Mouse (Mus musculus) embryonic facial prominence, embryonic 10.5 days (tissue): ENCODE data around the gene Cby1. TPM values are rescaled to one million over a fixed set of nuclear protein-coding genes. Genes with fewer than 3 reads are reported as not detected.
A peak's percentile ranks its signal among the peaks of the same experiment; 100 is the strongest.

ENCODE experiments used
- DNase-seq: peaks from one replicate; pipeline ENCODE4 v3.0.0-alpha.2; 2017; ENCODE audit warnings: low spot score
- H3K27ac ChIP-seq: fragments of 300-500 bp; sonication (generic); replicated peaks from 2 replicates; pipeline ENCODE4 v1.5.1; 2016; ENCODE audit warnings: mild to moderate bottlenecking
- H3K27me3 ChIP-seq: fragments of 300-500 bp; sonication (generic); replicated peaks from 2 replicates; pipeline ENCODE4 v1.6.1; 2016; ENCODE audit warnings: low read depth, mild to moderate bottlenecking; ENCODE audit not compliant: poor library complexity, severe bottlenecking
- H3K36me3 ChIP-seq: fragments of 300-500 bp; sonication (generic); replicated peaks from 2 replicates; pipeline ENCODE4 v1.6.1; 2016; ENCODE audit warnings: mild to moderate bottlenecking, moderate library complexity
- H3K4me1 ChIP-seq: fragments of 300-500 bp; sonication (generic); 2 replicates; pipeline ENCODE4 v1.6.1; 2016
- H3K4me3 ChIP-seq: fragments of 300-500 bp; sonication (generic); 2 replicates; pipeline ENCODE4 v1.5.1; 2016; ENCODE audit warnings: mild to moderate bottlenecking, moderate library complexity
- H3K9me3 ChIP-seq: fragments of 300-500 bp; sonication (generic); 2 replicates; pipeline ENCODE4 v1.6.1; 2016; ENCODE audit warnings: mild to moderate bottlenecking
- WGBS: fragments of 180-500 bp; shearing (Covaris S2); methylation state at CpG from one replicate; pipeline ENCODE4 v1.1.7; 2016; 5-methylcytosine and 5-hydroxymethylcytosine counted together
- polyA plus RNA-seq: library from polyadenylated mRNA; unstranded; fragments of >200 nt; fragmentation: Nextera tagmentation; extraction: Ambion mirVana; gene quantifications from 2 replicates; pipeline ENCODE4 v1.2.1, GENCODE M21; 2016

Gene Cby1
- polyA plus RNA-seq, 1 experiment from 2014 or later: 69.6 TPM

DNA sequence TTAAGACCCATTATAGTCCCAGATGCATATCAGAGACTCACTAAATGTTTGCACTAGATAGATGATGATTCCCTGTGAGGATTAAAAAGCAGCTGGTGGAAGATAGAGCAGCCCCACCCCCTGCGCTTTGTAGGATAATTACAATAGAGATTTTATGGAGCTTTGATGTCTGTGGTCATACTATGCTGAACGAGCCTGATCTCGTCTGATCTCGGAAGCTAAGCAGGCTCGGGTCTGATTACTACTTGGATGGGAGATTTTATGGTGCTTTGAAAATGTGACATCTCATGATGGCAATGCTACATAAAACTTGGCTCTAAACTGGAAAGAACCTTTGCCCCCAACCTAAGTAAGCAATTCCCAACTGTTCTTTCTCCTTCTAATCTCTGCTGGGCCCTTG lies 33.3 kb downstream of the Cby1 start:
- peak overlapping the region; percentile 97; the same call in 1 of the 2 replicates for H3K4me3 ChIP-seq
- peaks cover 36% of the 10 kb centered on the region for H3K36me3 ChIP-seq
- no peak for DNase-seq
- peaks cover 55% of the 10 kb centered on the region for H3K4me1 ChIP-seq
- H3K27ac ChIP-seq: no peak overlapping the region
- no peaks in the 10 kb centered on the region for H3K9me3 ChIP-seq
- no peaks in the 10 kb centered on the region for H3K27me3 ChIP-seq
- 92% methylated on average over 5 of the region's 5 CpGs for WGBS

DNA sequence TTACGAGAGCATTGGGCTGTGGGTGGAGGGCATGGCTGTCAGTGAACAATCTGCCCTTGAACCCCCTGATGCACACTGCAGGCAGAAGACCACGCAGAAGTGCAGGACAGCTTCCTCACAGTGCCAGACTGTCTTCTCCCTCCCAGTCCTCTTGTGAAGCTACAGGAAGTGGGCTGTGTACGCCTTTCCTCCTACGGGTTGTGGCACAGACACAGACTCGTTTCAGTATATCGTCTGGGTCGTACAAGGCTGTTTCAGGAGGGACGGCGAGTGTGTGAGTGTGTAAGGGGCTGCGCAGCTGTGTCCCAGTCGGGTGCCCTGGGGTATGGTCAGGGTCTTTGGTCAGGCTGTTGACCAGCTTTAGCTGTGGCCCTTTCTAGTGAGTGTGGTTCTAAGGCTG lies 34.7 kb downstream of the Cby1 start:
- Histone ChIP-seq H3K27ac (no peak overlapping the region), H3K4me3 (peak overlapping the region; percentile 21; the same call in 1 of the 2 replicates), H3K36me3 (peaks cover 44% of the 10 kb centered on the region), H3K27me3 (no peaks in the 10 kb centered on the region), H3K4me1 (peaks cover 56% of the 10 kb centered on the region), H3K9me3 (no peaks in the 10 kb centered on the region)
- WGBS: 84% methylated on average over 11 of the region's 11 CpGs
- DNase-seq: no peak

DNA sequence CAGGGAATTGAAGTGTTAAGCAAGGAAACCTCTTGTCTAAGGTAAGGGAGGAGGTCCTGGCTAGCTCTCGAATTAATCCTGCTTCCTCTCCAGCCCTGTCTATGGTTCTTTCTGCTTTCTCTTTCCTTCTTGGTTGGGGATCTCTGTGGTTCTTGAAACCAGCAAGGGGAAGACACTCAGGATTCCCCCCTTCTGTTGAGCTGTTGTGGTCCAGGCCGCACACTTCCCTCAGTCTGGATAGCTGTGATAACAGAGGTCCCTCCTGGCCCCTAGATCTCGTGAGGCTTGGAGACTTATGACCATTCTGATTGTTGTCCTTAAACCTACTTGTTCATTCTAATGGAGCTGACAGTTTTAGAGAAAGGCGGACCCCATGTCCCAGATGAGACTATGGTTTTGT lies 35.5 kb downstream of the Cby1 start:
- Histone ChIP-seq H3K27me3 (no peaks in the 10 kb centered on the region), H3K36me3 (peaks cover 50% of the 10 kb centered on the region), H3K4me3 (0 out of 2 replicates have a peak overlapping the region, but pooled peaks have one; percentile 21), H3K9me3 (no peaks in the 10 kb centered on the region), H3K4me1 (peaks cover 50% of the 10 kb centered on the region), H3K27ac (no peak overlapping the region)
- DNase-seq: no peak
- WGBS: 90% methylated on average over 4 of the region's 4 CpGs

- Histone ChIP-seq H3K27ac (no peak overlapping the region), H3K4me1 (peaks cover 44% of the 10 kb centered on the region), H3K36me3 (peaks cover 51% of the 10 kb centered on the region), H3K9me3 (no peaks in the 10 kb centered on the region), H3K4me3 (no peak overlapping the region), H3K27me3 (no peaks in the 10 kb centered on the region)
- WGBS: 70% methylated on average over 3 of the region's 3 CpGs
- DNase-seq: no peak
Observed at GRCm38 (mm10) chr15:79695516-79695915, 36.5 kb downstream of the Cby1 start.

DNA sequence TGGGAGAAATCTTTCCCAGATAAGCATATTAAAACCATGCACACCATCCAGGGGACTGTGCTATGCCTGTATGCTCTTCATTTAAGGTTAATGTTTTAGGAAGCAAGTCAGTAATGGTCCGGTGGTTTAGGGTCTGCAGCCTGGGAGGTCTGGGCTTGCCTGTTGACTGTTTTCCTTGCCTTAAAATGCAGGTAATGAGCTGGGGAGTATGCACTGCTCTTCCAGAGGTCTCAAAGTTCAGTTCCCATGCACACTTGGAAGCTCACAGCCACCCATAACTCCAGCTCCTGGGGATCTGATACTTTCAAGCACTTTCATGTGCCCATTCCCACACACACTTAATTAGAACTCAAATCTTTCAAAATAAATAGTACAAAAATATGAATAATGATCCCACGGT lies 37.5 kb downstream of the Cby1 start:
- 94% methylated on average over 2 of the region's 2 CpGs for WGBS
- H3K36me3 ChIP-seq: peaks cover 51% of the 10 kb centered on the region
- no peaks in the 10 kb centered on the region for H3K9me3 ChIP-seq
- H3K4me3 ChIP-seq: no peak overlapping the region
- DNase-seq: no peak
- peaks cover 38% of the 10 kb centered on the region for H3K4me1 ChIP-seq
- no peak overlapping the region for H3K27ac ChIP-seq
- no peaks in the 10 kb centered on the region for H3K27me3 ChIP-seq

DNA sequence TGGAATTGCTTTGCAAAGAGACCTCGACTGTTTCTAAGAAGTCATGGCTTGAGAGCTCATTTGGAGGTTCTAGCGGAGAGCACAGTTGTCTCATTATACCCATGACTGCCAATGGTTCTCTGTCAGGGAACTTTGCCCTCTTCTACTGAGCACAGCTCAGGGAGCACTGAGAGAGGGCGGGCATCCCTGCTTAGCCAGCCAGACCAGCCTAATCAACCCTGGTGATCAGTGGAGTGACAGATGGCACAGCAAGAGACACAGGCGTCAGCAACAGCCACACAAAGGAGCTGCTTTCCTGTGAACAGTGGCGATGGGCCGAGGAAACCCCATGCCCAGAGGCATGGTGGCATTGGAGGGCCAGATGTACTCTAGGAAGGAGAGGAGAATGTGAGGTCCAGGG lies 38.0 kb downstream of the Cby1 start:
- Histone ChIP-seq H3K4me3 (no peak overlapping the region), H3K4me1 (peaks cover 33% of the 10 kb centered on the region), H3K27ac (no peak overlapping the region), H3K27me3 (no peaks in the 10 kb centered on the region), H3K9me3 (no peaks in the 10 kb centered on the region), H3K36me3 (peaks cover 51% of the 10 kb centered on the region)
- no peak for DNase-seq
- 88% methylated on average over 6 of the region's 6 CpGs for WGBS

DNA sequence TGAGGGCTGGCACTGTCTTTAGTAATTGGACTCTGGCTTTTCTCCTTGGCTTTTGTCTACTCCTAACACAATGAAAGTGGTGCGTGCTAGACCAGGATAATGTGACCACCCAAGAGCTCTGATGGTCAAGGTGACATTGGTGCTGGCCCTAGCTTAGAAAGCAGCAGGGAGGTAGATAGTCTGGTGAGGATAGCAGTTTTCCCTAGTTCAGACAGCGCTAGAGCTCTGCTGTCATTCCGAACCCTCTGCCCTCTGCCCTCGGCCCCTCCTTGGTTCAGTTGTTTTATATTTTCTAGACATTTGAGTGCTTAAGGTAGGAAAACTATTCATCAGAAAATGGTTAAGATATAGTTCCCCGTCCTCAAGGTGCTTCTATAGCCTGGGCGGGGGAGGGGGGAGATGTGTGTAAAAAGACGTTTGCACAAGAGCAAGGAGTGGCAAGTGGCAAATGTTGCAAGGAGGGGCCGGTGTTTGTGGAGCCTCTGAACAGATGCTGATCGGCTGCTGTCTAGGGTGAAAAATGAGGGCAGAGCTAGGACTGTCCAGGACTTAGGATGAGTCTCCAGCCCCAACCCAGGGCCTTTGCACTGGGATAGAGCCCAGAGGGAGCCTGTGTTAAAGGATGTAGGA lies 38.7 kb downstream of the Cby1 start:
- WGBS: 85% methylated on average over 9 of the region's 9 CpGs
- peaks cover 26% of the 10 kb centered on the region for H3K4me1 ChIP-seq
- H3K27me3 ChIP-seq: no peaks in the 10 kb centered on the region
- no peak overlapping the region for H3K27ac ChIP-seq
- no peaks in the 10 kb centered on the region for H3K9me3 ChIP-seq
- H3K36me3 ChIP-seq: peaks cover 51% of the 10 kb centered on the region
- DNase-seq: no peak
- no peak overlapping the region for H3K4me3 ChIP-seq

DNA sequence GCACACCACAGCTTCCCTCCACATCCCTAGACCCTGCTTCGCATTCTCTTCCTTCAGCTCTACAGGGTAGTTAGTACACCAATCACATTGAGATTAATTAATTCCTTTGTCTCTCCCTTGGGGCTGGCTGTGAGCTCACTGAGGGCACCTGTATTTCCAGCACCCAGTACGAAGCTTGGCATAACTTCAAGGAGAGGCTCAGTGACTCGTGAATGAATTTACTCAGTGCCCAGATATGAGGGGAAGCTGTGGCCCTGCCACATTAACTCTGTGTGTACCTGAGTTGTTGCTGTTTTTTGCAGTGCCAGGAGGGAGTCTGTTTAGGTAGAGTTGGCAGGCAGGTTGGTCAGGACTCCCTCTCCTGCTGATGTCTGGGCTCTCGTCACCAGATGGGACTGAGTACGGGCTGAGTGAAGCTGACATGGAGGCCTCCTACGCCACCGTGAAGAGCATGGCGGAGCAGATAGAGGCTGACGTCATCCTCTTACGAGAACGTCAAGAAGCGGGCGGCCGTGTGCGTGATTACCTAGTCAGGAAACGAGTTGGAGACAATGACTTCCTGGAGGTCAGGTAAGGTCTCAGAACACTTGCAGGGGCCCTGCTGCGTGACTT lies 47.7 kb downstream of the Cby1 start:
- Histone ChIP-seq H3K4me3 (no peak overlapping the region), H3K36me3 (peaks cover 58% of the 10 kb centered on the region), H3K4me1 (no peaks in the 10 kb centered on the region), H3K27me3 (no peaks in the 10 kb centered on the region), H3K27ac (no peak overlapping the region), H3K9me3 (no peaks in the 10 kb centered on the region)
- WGBS: 89% methylated on average over 17 of the region's 17 CpGs
- DNase-seq: no peak

GRCm38 (mm10) chr15:79708229-79708822 lies 49.3 kb downstream of the Cby1 start:
- H3K9me3 ChIP-seq: no peaks in the 10 kb centered on the region
- 91% methylated on average over 5 of the region's 5 CpGs for WGBS
- peaks cover 74% of the 10 kb centered on the region for H3K36me3 ChIP-seq

GRCm38 (mm10) chr15:79715646-79716045 lies 56.6 kb downstream of the Cby1 start:
- peaks cover 2% of the 10 kb centered on the region; the same call in 1 of the 2 replicates for H3K4me1 ChIP-seq
- no peak overlapping the region for H3K4me3 ChIP-seq
- DNase-seq: no peak
- H3K27me3 ChIP-seq: no peaks in the 10 kb centered on the region
- H3K36me3 ChIP-seq: peaks cover 100% of the 10 kb centered on the region
- no peak overlapping the region for H3K27ac ChIP-seq
- H3K9me3 ChIP-seq: no peaks in the 10 kb centered on the region
- WGBS: 93% methylated on average over 7 of the region's 7 CpGs

More at GRCm38 (mm10) chr15:79708229-79708822, 49.3 kb downstream of the Cby1 start:
- no peak overlapping the region for H3K4me3 ChIP-seq
- no peaks in the 10 kb centered on the region for H3K4me1 ChIP-seq
- H3K27me3 ChIP-seq: no peaks in the 10 kb centered on the region
- no peak overlapping the region for H3K27ac ChIP-seq
- no peak for DNase-seq

DNA sequence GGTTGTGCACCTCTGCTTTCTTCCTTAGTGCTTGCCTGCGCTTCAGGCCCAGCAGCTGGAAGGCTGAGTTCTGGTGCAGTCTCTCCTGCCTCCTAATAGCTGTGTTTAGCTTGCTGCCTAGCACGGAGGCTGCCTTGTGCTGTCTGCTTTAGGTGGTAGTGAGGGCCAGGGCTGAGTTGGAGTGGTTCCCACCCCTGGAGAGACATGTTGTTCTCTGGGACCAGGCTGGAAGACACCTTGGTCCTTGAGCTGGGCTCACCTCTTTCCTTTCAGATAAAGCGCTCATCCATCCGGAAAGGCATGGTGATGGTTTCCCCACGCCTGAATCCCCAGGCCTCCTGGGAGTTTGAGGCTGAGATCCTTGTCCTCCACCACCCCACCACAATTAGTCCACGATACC lies 57.7 kb downstream of the Cby1 start:
- Histone ChIP-seq H3K27ac (no peak overlapping the region), H3K27me3 (no peaks in the 10 kb centered on the region), H3K36me3 (peaks cover 98% of the 10 kb centered on the region), H3K4me3 (no peak overlapping the region), H3K9me3 (no peaks in the 10 kb centered on the region), H3K4me1 (peaks cover 11% of the 10 kb centered on the region)
- WGBS: 91% methylated on average over 6 of the region's 6 CpGs
- no peak for DNase-seq
